Mouse (Mus musculus) liver, embryonic 14.5 days (tissue): ENCODE data around the gene Nicn1.

Experiments
- CTCF ChIP-seq: IDR thresholded peaks from 2 replicates; pipeline ENCODE4 v1.5.1; 2016; ENCODE audit warnings: antibody characterized with exemption, low read depth, control low read depth
- EP300 ChIP-seq: IDR thresholded peaks from 2 replicates; pipeline ENCODE4 v1.6.1; 2016; ENCODE audit warnings: antibody characterized with exemption, low read depth

- TF ChIP-seq CTCF: no peak
- TF ChIP-seq EP300: peak; percentile 20; the same call in 1 of the 2 replicates
Measured at GRCm38 (mm10) chr9:108307021-108307807, 17.0 kb downstream of the Nicn1 start.
